Mouse (Mus musculus) spleen, postnatal 36 days (tissue): ENCODE measurements around the gene Sesn1.
A peak's percentile ranks its signal among the peaks of the same experiment; 100 is the strongest.
"Not testable (repeated sequence)": the region's sequence is repeated elsewhere in the genome, so short reads cannot be mapped to it uniquely, and the experiment has no call there.

Experiments used
- DNase-seq, 2 experiments: peaks; one replicate each; pipeline ENCODE4 v3.0.0; 2022; ENCODE audit warnings: low spot score in 2 of 2, mixed read lengths in 1 of 2

The Sesn1 gene

GRCm38 (mm10) chr10:41821171-41821570, 11.4 kb downstream of the Sesn1 start:
- no peak for DNase-seq

GRCm38 (mm10) chr10:41822573-41823281, 13.0 kb downstream of the Sesn1 start:
- DNase-seq = no peak

GRCm38 (mm10) chr10:41823282-41823675, 13.5 kb downstream of the Sesn1 start:
- DNase-seq = not testable (repeated sequence)

- no peak for DNase-seq
Measured at GRCm38 (mm10) chr10:41823916-41824315, 14.2 kb downstream of the Sesn1 start.

GRCm38 (mm10) chr10:41825041-41825440, 15.3 kb downstream of the Sesn1 start:
- DNase-seq = no peak

GRCm38 (mm10) chr10:41825996-41826395, 16.3 kb downstream of the Sesn1 start:
- DNase-seq = no peak

GRCm38 (mm10) chr10:41826526-41827116, 16.9 kb downstream of the Sesn1 start:
- no peak for DNase-seq

GRCm38 (mm10) chr10:41827784-41828183, 18.0 kb downstream of the Sesn1 start:
- DNase-seq = no peak

GRCm38 (mm10) chr10:41829191-41829590, 19.5 kb downstream of the Sesn1 start:
- no peak for DNase-seq

GRCm38 (mm10) chr10:41829980-41830379, 20.2 kb downstream of the Sesn1 start:
- DNase-seq = no peak

GRCm38 (mm10) chr10:41830445-41830844, 20.7 kb downstream of the Sesn1 start:
- DNase-seq = no peak

- DNase-seq = peak; percentile 65 to 71
Measured at GRCm38 (mm10) chr10:41830851-41831522, 21.3 kb downstream of the Sesn1 start.

GRCm38 (mm10) chr10:41832191-41832590, 22.5 kb downstream of the Sesn1 start:
- no peak for DNase-seq

- DNase-seq = no peak
Measured at GRCm38 (mm10) chr10:41834131-41834530, 24.4 kb downstream of the Sesn1 start.

GRCm38 (mm10) chr10:41838911-41839310, 29.2 kb downstream of the Sesn1 start:
- DNase-seq = peak; percentile 23 to 27

GRCm38 (mm10) chr10:41847737-41848136, 38.0 kb downstream of the Sesn1 start:
- no peak for DNase-seq

- DNase-seq = no peak
Measured at GRCm38 (mm10) chr10:41848721-41849120, 39.0 kb downstream of the Sesn1 start.

- DNase-seq = no peak
Measured at GRCm38 (mm10) chr10:41859820-41860219, 50.1 kb downstream of the Sesn1 start.

- no peak for DNase-seq
Measured at GRCm38 (mm10) chr10:41860275-41860688, 50.5 kb downstream of the Sesn1 start.

GRCm38 (mm10) chr10:41863053-41863452, 53.3 kb downstream of the Sesn1 start:
- no peak for DNase-seq

GRCm38 (mm10) chr10:41866069-41866837, 56.5 kb downstream of the Sesn1 start:
- no peak for DNase-seq

GRCm38 (mm10) chr10:41866838-41867154, 57.1 kb downstream of the Sesn1 start:
- DNase-seq = no peak
